In genomic region chr14:73253453-73254251, GRCm38 (mm10) we compare ENCODE assay signal across 11 mouse cellular contexts. TPM values are rescaled to one million over a fixed set of nuclear protein-coding genes. Genes with fewer than 3 reads are reported as not detected.
DNase-seq lines count a peak whose midpoint lies in the region; ATAC-seq and TF ChIP-seq lines count a peak whose summit lies in the region.
"Had no signal": no experiment of that assay in that cellular context is flagged by ENCODE, and none has a peak within 500 bp of the region (broad histone marks: within the 10 kb centered on the region; RNA-seq: fewer than 3 reads in every experiment).

No protein-coding gene starts in this region.

- 0 out of 2 replicates have a peak, but pooled peaks have one; percentile 12 for TF ChIP-seq EP300 in heart, adult 2 months (IDR thresholded peaks at IDR 0.05; ENCODE audit: insufficient read depth, low read depth, low read length)
- peak; percentile 81 for TF ChIP-seq EP300 in ES-Bruce4 (IDR thresholded peaks at IDR 0.05; ENCODE audit: insufficient read depth, low read depth, low read length)
- TF ChIP-seq EP300 in liver, embryonic 14.5 days (IDR thresholded peaks at IDR 0.05; ENCODE audit: low read depth) = no peak

- H3K4me3 ChIP-seq in heart, adult 2 months = no peak overlapping the region
- H3K4me3 ChIP-seq in heart, embryonic 10.5 days = no peak overlapping the region
- H3K4me3 ChIP-seq in ES-Bruce4 (ENCODE audit: low read depth, low read length) = no peak overlapping the region
- no peak overlapping the region for H3K4me3 ChIP-seq in intestine, embryonic 16.5 days (ENCODE audit: low read length)
- H3K4me3 ChIP-seq in liver, embryonic 14.5 days (ENCODE audit: insufficient read depth in 1 of 2, low read depth in 2 of 2, low read length in 2 of 2) = no peak overlapping the region
- H3K4me3 ChIP-seq: megakaryocyte, embryonic 14.5 days had no signal

- H3K36me3 ChIP-seq in heart, adult 2 months (ENCODE audit: control insufficient read depth, insufficient read depth, low read length) = peaks cover 18% of the 10 kb centered on the region
- no peaks in the 10 kb centered on the region for H3K36me3 ChIP-seq in heart, embryonic 10.5 days
- no peaks in the 10 kb centered on the region for H3K36me3 ChIP-seq in ES-Bruce4 (ENCODE audit: control insufficient read depth, insufficient read depth, low read length, poor library complexity, severe bottlenecking)
- no peaks in the 10 kb centered on the region for H3K36me3 ChIP-seq in intestine, embryonic 16.5 days (ENCODE audit: control insufficient read depth, insufficient read depth, low read length)
- no peaks in the 10 kb centered on the region; the same call in 1 of the 2 replicates for H3K36me3 ChIP-seq in liver, embryonic 14.5 days (replicated peaks; ENCODE audit: control insufficient read depth, insufficient read depth, low read depth)

- 50% methylated on average over 6 of the region's 6 CpGs for WGBS in heart, adult 2 months
- WGBS in heart, embryonic 10.5 days = 68% methylated on average over 6 of the region's 6 CpGs
- 44% methylated on average over 6 of the region's 6 CpGs for WGBS in intestine, embryonic 16.5 days
- 34% methylated on average over 6 of the region's 6 CpGs for WGBS in liver, embryonic 14.5 days (ENCODE audit: insufficient replicate concordance)

- 0 out of 2 replicates have a peak, but pooled peaks have one; percentile 16 for TF ChIP-seq POLR2A in heart, adult 2 months (IDR thresholded peaks at IDR 0.05; ENCODE audit: insufficient read depth, low read depth, low read length)
- TF ChIP-seq POLR2A in ES-Bruce4 (IDR thresholded peaks at IDR 0.05; ENCODE audit: insufficient read depth, low read length) = no peak

- no peaks in the 10 kb centered on the region for H3K27me3 ChIP-seq in heart, adult 2 months (ENCODE audit: control insufficient read depth, insufficient read depth, low read length)
- no peaks in the 10 kb centered on the region for H3K27me3 ChIP-seq in heart, embryonic 10.5 days (ENCODE audit: insufficient read depth, poor library complexity, severe bottlenecking)
- no peaks in the 10 kb centered on the region for H3K27me3 ChIP-seq in ES-Bruce4 (ENCODE audit: control insufficient read depth, insufficient read depth, low read length, poor library complexity, severe bottlenecking)
- H3K27me3 ChIP-seq in intestine, embryonic 16.5 days (replicated peaks; ENCODE audit: control insufficient read depth, insufficient read depth, low read length) = no peaks in the 10 kb centered on the region
- no peaks in the 10 kb centered on the region for H3K27me3 ChIP-seq in liver, embryonic 14.5 days (ENCODE audit: control insufficient read depth, insufficient read depth, low read length)
- H3K27me3 ChIP-seq: CH12.LX; megakaryocyte, embryonic 14.5 days had no signal

- peak overlapping the region; percentile 58 for H3K27ac ChIP-seq in heart, adult 2 months
- H3K27ac ChIP-seq in heart, embryonic 10.5 days = no peak overlapping the region; the same call in 1 of the 2 replicates
- H3K27ac ChIP-seq in ES-Bruce4 (ENCODE audit: insufficient read depth, low read length) = peak overlapping the region; percentile 85
- H3K27ac ChIP-seq in intestine, embryonic 16.5 days (ENCODE audit: low read length) = peak overlapping the region; percentile 93
- H3K27ac ChIP-seq in liver, embryonic 14.5 days = peak overlapping the region; percentile 44

- no peak overlapping the region for H3K9ac ChIP-seq in heart, adult 2 months (ENCODE audit: low read depth, low read length)
- no peak overlapping the region; the same call in 1 of the 2 replicates for H3K9ac ChIP-seq in ES-Bruce4 (ENCODE audit: low read depth, poor library complexity, severe bottlenecking)
- H3K9ac ChIP-seq in intestine, embryonic 16.5 days (ENCODE audit: low read depth, low read length) = no peak overlapping the region
- no peak overlapping the region for H3K9ac ChIP-seq in liver, embryonic 14.5 days (replicated peaks)

- no peak for TF ChIP-seq CTCF in heart, adult 2 months (IDR thresholded peaks at IDR 0.05)
- TF ChIP-seq CTCF in ES-Bruce4 (IDR thresholded peaks at IDR 0.05; ENCODE audit: low read depth, low read length) = no peak
- no peak for TF ChIP-seq CTCF in liver, embryonic 14.5 days (IDR thresholded peaks at IDR 0.05; ENCODE audit: low read depth)

- intact Hi-C loops in heart, adult 2 months (cut with DNase I) = loop anchor here (2.0 kb wide), 1 partner anchor 15 kb away; no protein-coding TSS in a partner anchor

- peak; percentile 98 for ATAC-seq in intestine, embryonic 16.5 days
- ATAC-seq in liver, embryonic 14.5 days (ENCODE audit: insufficient read depth) = peak; percentile 68; the same call in 1 of the 2 replicates

- H3K9me3 ChIP-seq in heart, embryonic 10.5 days = no peaks in the 10 kb centered on the region
- no peaks in the 10 kb centered on the region for H3K9me3 ChIP-seq in ES-Bruce4 (replicated peaks; ENCODE audit: control insufficient read depth, insufficient read depth, low read length, poor library complexity, severe bottlenecking)
- no peaks in the 10 kb centered on the region for H3K9me3 ChIP-seq in intestine, embryonic 16.5 days (ENCODE audit: control insufficient read depth, low read length)
- H3K9me3 ChIP-seq in liver, embryonic 14.5 days (ENCODE audit: control insufficient read depth, low read length) = no peaks in the 10 kb centered on the region
- H3K9me3 ChIP-seq: megakaryocyte, embryonic 14.5 days had no signal

- H3K4me2 ChIP-seq in intestine, embryonic 16.5 days (ENCODE audit: low read depth, low read length) = 0 out of 2 replicates have a peak overlapping the region, but pooled peaks have one; percentile 5
- no peak overlapping the region for H3K4me2 ChIP-seq in liver, embryonic 14.5 days (ENCODE audit: low read depth)

- DNase-seq in heart, adult 2 months = no peak
- no peak for DNase-seq in heart, embryonic 10.5 days (ENCODE audit: low spot score)
- no peak for DNase-seq in liver, embryonic 14.5 days (ENCODE audit: low read depth in 3 of 3, low spot score in 3 of 3)
- no peak for DNase-seq in gastrocnemius, adult 8-10 months (ENCODE audit: low spot score in 2 of 2)
- DNase-seq in gastrocnemius, postnatal 4 days (ENCODE audit: low spot score in 2 of 2) = no peak
- DNase-seq in right cerebral cortex, postnatal 36 days (ENCODE audit: low spot score in 2 of 2) = no peak
- DNase-seq: heart, postnatal 10 days had no signal

- no peaks in the 10 kb centered on the region for H3K79me2 ChIP-seq in heart, adult 2 months (replicated peaks; ENCODE audit: control insufficient read depth, insufficient read depth, low read length)

- H3K4me1 ChIP-seq in heart, adult 2 months (ENCODE audit: control insufficient read depth, insufficient read depth, low read length) = peaks cover 11% of the 10 kb centered on the region
- no peaks in the 10 kb centered on the region for H3K4me1 ChIP-seq in heart, embryonic 10.5 days
- H3K4me1 ChIP-seq in ES-Bruce4 (ENCODE audit: control insufficient read depth, insufficient read depth, low read length) = peaks cover 2% of the 10 kb centered on the region
- H3K4me1 ChIP-seq in intestine, embryonic 16.5 days (ENCODE audit: control insufficient read depth, insufficient read depth, low read length) = peaks cover 5% of the 10 kb centered on the region; the same call in 1 of the 2 replicates
- H3K4me1 ChIP-seq in liver, embryonic 14.5 days (replicated peaks; ENCODE audit: control insufficient read depth in 2 of 2, insufficient read depth in 2 of 2, low read length in 1 of 2) = peaks cover 2 to 19% of the 10 kb centered on the region in 2 experiments; a peak in 2 of 4 replicates

RNA-seq across cellular contexts. Expression of gene Lpar6, which starts 16.0 kb away (rescaled TPM):
- 1 to 10 TPM; 1.5 to 2.3 TPM for total RNA-seq in heart, adult 2 months (2021)
- polyA plus RNA-seq in heart, adult 2 months (2012; rRNA removed) = 2.3 and 5.2 TPM in 2 replicates
- polyA plus RNA-seq in heart, embryonic 10.5 days (2016; fragmentation: Nextera tagmentation; extraction: Ambion mirVana) = 8.2 and 11.2 TPM in 2 replicates
- 12.9 TPM in 2 replicates for polyA plus RNA-seq in ES-Bruce4 (2011; ENCODE audit: insufficient read depth, insufficient read length, low read depth, missing spikeins)
- polyA plus RNA-seq in intestine, embryonic 16.5 days (2015; fragmentation: Nextera tagmentation; extraction: Ambion mirVana) = 12.1 and 13.0 TPM in 2 replicates
- 1.8 and 2.3 TPM in 2 replicates for polyA plus RNA-seq in liver, embryonic 14.5 days (2012; rRNA removed)
- polyA plus RNA-seq in liver, embryonic 14.5 days (2014; fragmentation: Nextera tagmentation; extraction: Ambion mirVana) = 3.2 and 4.1 TPM in 2 replicates
- under 1 TPM; 0.61 to 0.89 (median 0.76) TPM for total RNA-seq in gastrocnemius, adult 8-10 months (2022)
- total RNA-seq in gastrocnemius, postnatal 4 days (2021) = 1 to 10 TPM; 4.7 TPM
